Mouse (Mus musculus) adrenal gland, adult 2 months (tissue): ENCODE measurements around the gene Olfr969. TPM values are rescaled to one million over a fixed set of nuclear protein-coding genes. Genes with fewer than 3 reads are reported as not detected.
"Not testable (repeated sequence)": the region's sequence is repeated elsewhere in the genome, so short reads cannot be mapped to it uniquely, and the experiment has no call there.

Source experiments
- DNase-seq: peaks from one replicate; pipeline ENCODE4 v3.0.0; 2021
- long read RNA-seq: library from polyadenylated mRNA; stranded (forward); transcript quantifications from one replicate; pipeline ENCODE4 v2.0.0, GENCODE M21; 2021
- polyA plus RNA-seq: library from polyadenylated mRNA; depleted of rRNA; stranded (reverse); fragments of >200 nt; gene quantifications from 2 replicates; pipeline ENCODE4 v1.2.3, GENCODE M21; 2012; rRNA removed
- total RNA-seq, 2 experiments: library from RNA; stranded (reverse); gene quantifications; 2 replicates each; pipeline ENCODE4 v1.2.3; 2021

Gene Olfr969
- total RNA-seq (not detected), polyA plus RNA-seq (not detected in 2 replicates)
- long read RNA-seq: 0 reads

GRCm38 (mm10) chr9:39790558-39790957 lies at the start of gene Olfr969:
Gene Olfr969, plus strand, starts transcription at chr9:39790945.
- DNase-seq: no peak

- no peak for DNase-seq
Measured at GRCm38 (mm10) chr9:39745949-39746348, 44.8 kb upstream of the Olfr969 start, which contains the start of gene Olfr967. Gene Olfr967, plus strand, starts transcription at chr9:39746249.

- DNase-seq: no peak
Measured at GRCm38 (mm10) chr9:39746428-39746827, 44.3 kb upstream of the Olfr969 start.

DNA sequence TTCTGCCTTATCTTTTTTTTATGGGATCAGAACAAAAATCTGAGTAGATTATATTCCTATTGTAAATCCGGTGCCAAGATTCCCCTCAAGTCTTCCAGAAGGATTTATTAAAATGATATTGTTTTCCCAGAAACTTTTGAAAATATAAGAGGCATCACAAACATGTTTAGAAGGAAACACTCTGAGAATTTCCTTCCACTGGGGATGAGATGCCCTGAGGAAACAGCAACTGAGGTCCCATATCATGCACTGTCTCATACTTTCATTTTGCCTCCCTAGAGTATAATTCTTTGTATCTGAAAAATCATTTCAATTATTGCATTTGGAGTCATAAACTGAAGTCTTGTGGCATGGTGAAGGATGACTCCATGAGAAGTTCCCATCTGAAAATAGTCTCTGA lies 7.6 kb upstream of the Olfr969 start, which contains the start of gene Olfr968:
Gene Olfr968, minus strand, starts transcription at position 101 of the 400 bp plus-strand sequence.
- no peak for DNase-seq

DNA sequence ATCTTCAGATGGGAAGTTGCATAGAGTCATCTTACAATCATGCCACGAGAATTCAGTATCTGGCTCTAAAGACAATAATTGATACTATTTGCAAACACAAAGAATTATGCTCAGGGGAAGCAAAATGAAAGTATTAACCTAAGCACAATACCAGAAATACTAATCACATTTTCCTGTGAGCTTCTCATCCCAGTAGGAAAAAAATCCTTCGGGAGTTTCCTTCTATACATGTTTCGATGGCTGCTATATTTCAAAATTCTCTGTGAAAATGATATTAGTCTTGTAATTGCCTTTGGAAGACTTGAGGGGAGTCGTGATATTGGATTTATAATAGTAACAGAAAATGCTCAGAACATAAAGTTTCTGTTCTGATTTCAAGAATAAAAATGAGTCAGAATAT lies 17.8 kb downstream of the Olfr969 start, which contains the start of gene Olfr970:
Gene Olfr970, plus strand, starts transcription at position 301 of the 400 bp plus-strand sequence.
- no peak for DNase-seq

DNA sequence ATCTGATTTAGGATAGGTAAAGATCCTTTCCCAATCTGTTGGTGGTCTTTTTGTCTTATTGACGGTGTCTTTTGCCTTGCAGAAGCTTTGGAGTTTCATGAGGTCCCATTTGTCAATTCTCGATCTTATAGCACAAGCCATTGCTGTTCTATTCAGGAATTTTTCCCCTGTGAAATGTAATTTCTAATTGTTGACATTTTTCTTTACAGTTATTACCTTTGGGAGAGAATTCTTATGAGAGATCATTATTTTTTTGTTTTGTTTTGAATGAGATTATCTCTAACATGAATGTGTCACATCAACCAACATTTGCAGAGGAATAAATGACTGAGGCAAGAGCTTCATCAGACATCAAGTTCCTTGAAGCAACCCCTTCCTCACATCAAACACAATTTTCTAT lies 45.8 kb downstream of the Olfr969 start, which contains the start of gene Olfr971:
Gene Olfr971, plus strand, starts transcription at position 301 of the 400 bp plus-strand sequence.
- not testable (repeated sequence) for DNase-seq

Other genes with a start within 250 kb of the Olfr969 start
- not detected for gene Olfr958, start 236.9 kb upstream of the Olfr969 start, total RNA-seq
- not detected in 2 replicates for gene Olfr958, start 236.9 kb upstream of the Olfr969 start, polyA plus RNA-seq
- gene Olfr959, start 215.4 kb upstream of the Olfr969 start, total RNA-seq: not detected
- gene Olfr959, start 215.4 kb upstream of the Olfr969 start, polyA plus RNA-seq: not detected in 2 replicates
- gene AW551984, start 186.5 kb upstream of the Olfr969 start, total RNA-seq: 10 to 100 TPM in 1 of 2 experiments, 1 to 10 TPM in 1; 9.0 to 12.1 TPM
- 9.0 and 15.0 TPM in 2 replicates for gene AW551984, start 186.5 kb upstream of the Olfr969 start, polyA plus RNA-seq
- not detected for gene Olfr148, start 180.3 kb upstream of the Olfr969 start, total RNA-seq
- not detected in 2 replicates for gene Olfr148, start 180.3 kb upstream of the Olfr969 start, polyA plus RNA-seq
- gene Olfr960, start 169.6 kb upstream of the Olfr969 start, total RNA-seq: not detected
- gene Olfr960, start 169.6 kb upstream of the Olfr969 start, polyA plus RNA-seq: not detected in 2 replicates
- not detected for gene Olfr961, start 145.9 kb upstream of the Olfr969 start, total RNA-seq
- not detected in 2 replicates for gene Olfr961, start 145.9 kb upstream of the Olfr969 start, polyA plus RNA-seq
- gene Olfr963, start 123.7 kb upstream of the Olfr969 start, total RNA-seq: not detected
- not detected in 2 replicates for gene Olfr963, start 123.7 kb upstream of the Olfr969 start, polyA plus RNA-seq
- not detected for gene Olfr149, start 83.8 kb upstream of the Olfr969 start, total RNA-seq
- gene Olfr149, start 83.8 kb upstream of the Olfr969 start, polyA plus RNA-seq: not detected in 2 replicates
- gene Olfr965, start 79.6 kb upstream of the Olfr969 start, total RNA-seq: not detected
- not detected in 2 replicates for gene Olfr965, start 79.6 kb upstream of the Olfr969 start, polyA plus RNA-seq
- not detected for gene Olfr150, start 60.0 kb upstream of the Olfr969 start, total RNA-seq
- not detected in 2 replicates for gene Olfr150, start 60.0 kb upstream of the Olfr969 start, polyA plus RNA-seq
- gene Olfr967, start 44.7 kb upstream of the Olfr969 start, total RNA-seq: not detected
- gene Olfr967, start 44.7 kb upstream of the Olfr969 start, polyA plus RNA-seq: not detected in 2 replicates
- not detected for gene Olfr968, start 7.7 kb upstream of the Olfr969 start, total RNA-seq
- not detected in 2 replicates for gene Olfr968, start 7.7 kb upstream of the Olfr969 start, polyA plus RNA-seq
- not detected for gene Olfr970, start 17.9 kb downstream of the Olfr969 start, total RNA-seq
- gene Olfr970, start 17.9 kb downstream of the Olfr969 start, polyA plus RNA-seq: not detected in 2 replicates
- not detected for gene Olfr971, start 45.9 kb downstream of the Olfr969 start, total RNA-seq
- not detected in 2 replicates for gene Olfr971, start 45.9 kb downstream of the Olfr969 start, polyA plus RNA-seq
- gene Olfr972, start 75.5 kb downstream of the Olfr969 start, total RNA-seq: not detected
- gene Olfr972, start 75.5 kb downstream of the Olfr969 start, polyA plus RNA-seq: not detected in 2 replicates
- gene Olfr229, start 116.4 kb downstream of the Olfr969 start, total RNA-seq: not detected
- gene Olfr229, start 116.4 kb downstream of the Olfr969 start, polyA plus RNA-seq: not detected in 2 replicates
- not detected for gene Olfr974, start 146.6 kb downstream of the Olfr969 start, total RNA-seq
- not detected in 2 replicates for gene Olfr974, start 146.6 kb downstream of the Olfr969 start, polyA plus RNA-seq
- under 1 TPM in 1 of 2 experiments, not detected in 1; 0.10 TPM for gene Olfr975, start 161.1 kb downstream of the Olfr969 start, total RNA-seq
- gene Olfr975, start 161.1 kb downstream of the Olfr969 start, polyA plus RNA-seq: not detected in 2 replicates
- gene Olfr976, start 170.2 kb downstream of the Olfr969 start, total RNA-seq: not detected
- not detected in 2 replicates for gene Olfr976, start 170.2 kb downstream of the Olfr969 start, polyA plus RNA-seq
- not detected for gene Olfr978, start 201.2 kb downstream of the Olfr969 start, total RNA-seq
- gene Olfr978, start 201.2 kb downstream of the Olfr969 start, polyA plus RNA-seq: not detected in 2 replicates
- not detected for gene Olfr979, start 212.5 kb downstream of the Olfr969 start, total RNA-seq
- not detected in 2 replicates for gene Olfr979, start 212.5 kb downstream of the Olfr969 start, polyA plus RNA-seq
- gene Olfr980, start 218.6 kb downstream of the Olfr969 start, total RNA-seq: not detected
- gene Olfr980, start 218.6 kb downstream of the Olfr969 start, polyA plus RNA-seq: not detected in 2 replicates
- not detected for gene Olfr981, start 230.5 kb downstream of the Olfr969 start, total RNA-seq
- gene Olfr981, start 230.5 kb downstream of the Olfr969 start, polyA plus RNA-seq: not detected in 2 replicates